Mouse (Mus musculus): ENCODE measurements around the gene Rhox8.
"Not testable (repeated sequence)": the region's sequence is repeated elsewhere in the genome, so short reads cannot be mapped to it uniquely, and the experiment has no call there.

The Rhox8 gene

DNA sequence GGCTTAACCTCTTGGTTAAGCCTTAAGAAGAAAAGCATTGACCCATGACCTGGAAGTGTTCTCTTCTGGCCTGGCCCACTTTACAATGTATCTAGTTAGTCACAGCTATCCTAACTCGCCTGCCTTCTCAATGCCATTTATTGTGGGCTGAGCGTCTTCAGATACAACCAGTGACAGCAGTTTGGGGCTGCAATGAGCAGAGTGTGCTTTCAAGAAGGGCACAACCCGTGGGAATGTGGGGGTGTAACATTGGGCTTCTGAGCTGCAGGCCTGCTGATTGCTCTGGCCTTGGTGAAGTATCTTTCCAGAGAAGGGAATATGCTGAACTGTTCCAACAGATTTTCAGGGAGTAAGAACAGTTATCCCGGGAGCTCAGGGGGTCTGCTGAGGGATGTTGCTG lies at the start of gene Rhox8:
Rhox8 (minus strand) TSS at position 101 of the 400 bp plus-strand sequence.
- no peak for DNase-seq (ENCODE audit: low read depth, low spot score)

GRCm38 (mm10) chrX:37916311-37916710 lies 37.6 kb upstream of the Rhox8 start:
- no peak for DNase-seq (ENCODE audit: low read depth, low spot score)

DNA sequence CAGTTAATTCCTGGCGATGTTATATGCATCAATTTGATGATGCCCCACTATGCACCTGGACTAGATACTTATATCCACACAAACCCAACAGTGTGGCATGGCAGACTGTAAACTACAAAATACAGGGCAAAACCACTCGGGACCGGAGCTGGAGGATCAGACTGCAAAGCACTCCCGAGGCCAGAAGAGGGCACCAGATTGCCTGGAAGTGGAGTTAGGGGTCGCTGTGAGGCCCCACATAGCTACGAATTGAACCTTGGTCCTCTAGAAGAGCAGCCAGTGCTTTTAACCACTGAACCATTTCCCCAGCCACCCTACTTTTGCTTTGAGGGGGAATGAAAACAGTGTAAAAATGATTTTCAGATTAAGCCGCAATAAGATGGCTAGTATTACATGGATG lies 29.8 kb upstream of the Rhox8 start:
- no peak for DNase-seq (ENCODE audit: low read depth, low spot score)

GRCm38 (mm10) chrX:37903727-37904126 lies 25.0 kb upstream of the Rhox8 start:
- DNase-seq (ENCODE audit: low read depth, low spot score): no peak

DNA sequence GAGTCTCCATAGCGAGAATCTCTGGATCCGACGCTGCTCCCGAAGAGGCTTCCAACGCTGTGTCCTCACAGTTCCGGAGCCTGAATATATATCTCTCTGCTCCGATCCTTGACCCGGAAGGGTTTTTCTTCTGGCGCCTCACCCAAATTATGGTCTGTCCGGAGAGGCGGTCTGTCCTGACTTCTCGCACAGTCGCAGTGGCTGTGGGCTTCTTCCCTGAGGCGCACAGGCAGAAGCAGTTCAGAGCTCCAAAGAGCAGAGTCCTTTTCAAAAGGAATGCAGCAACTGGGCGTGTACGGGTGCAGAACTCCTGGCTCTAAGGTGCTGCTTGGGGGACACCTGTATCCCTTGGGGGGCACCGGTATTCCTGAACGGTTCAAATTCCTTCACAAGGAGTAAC lies 22.9 kb upstream of the Rhox8 start, which contains the start of gene Rhox9:
Rhox9 (minus strand) TSS at position 101 of the 400 bp plus-strand sequence.
- DNase-seq (ENCODE audit: low read depth, low spot score): not testable (repeated sequence)

DNA sequence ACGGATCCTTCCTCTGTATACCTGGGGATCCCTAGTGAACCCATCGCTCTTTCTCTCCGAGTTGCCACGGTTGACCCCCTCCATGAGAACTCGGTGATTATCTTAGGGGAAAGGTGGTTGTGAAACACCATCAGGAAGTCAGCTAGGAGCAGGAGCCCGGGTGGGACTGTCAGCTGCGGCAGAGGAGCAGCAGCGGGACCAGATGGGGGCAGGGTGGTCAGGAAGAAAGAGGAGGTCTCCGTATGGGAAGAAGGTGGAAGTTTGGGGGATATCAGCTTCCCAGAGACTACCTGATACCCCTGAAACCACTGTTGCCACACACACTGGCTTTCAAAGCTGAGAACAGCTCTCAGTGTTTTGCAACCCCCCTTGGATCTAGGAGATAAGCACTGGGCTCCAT lies 18.4 kb upstream of the Rhox8 start, which contains the start of gene Rhox7b:
Rhox7b (minus strand) TSS at position 101 of the 400 bp plus-strand sequence.
- DNase-seq (ENCODE audit: low read depth, low spot score): not testable (repeated sequence)

DNA sequence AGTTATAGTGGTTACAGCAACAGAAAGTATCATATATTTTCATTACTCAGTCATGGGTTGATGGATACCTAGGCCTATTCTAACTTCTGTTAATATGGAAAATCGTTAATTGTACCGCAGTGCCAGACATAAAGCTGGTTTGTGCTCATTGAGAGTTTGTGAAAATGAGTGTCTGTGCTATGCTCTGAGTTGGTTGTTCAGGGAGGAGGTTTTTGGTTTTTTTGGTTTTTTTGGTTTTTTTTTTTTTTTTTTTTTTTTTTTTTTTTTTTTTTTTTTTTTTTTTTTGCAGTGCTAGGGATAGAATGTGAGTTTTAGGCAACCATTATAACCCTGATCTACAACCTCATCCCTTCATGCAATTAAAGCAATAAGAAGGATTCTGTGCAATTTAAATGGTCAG lies 7.1 kb downstream of the Rhox8 start:
- no peak for DNase-seq (ENCODE audit: low read depth, low spot score)

- not testable (repeated sequence) for DNase-seq (ENCODE audit: low read depth, low spot score)
Measured at GRCm38 (mm10) chrX:37831386-37831785, 47.4 kb downstream of the Rhox8 start, which contains the start of gene Rhox7a. Rhox7a (plus strand) TSS chrX:37831686.

GRCm38 (mm10) chrX:37826610-37827009 lies 52.1 kb downstream of the Rhox8 start, which contains the start of gene Rhox6:
Rhox6 (plus strand) TSS chrX:37826910.
- DNase-seq (ENCODE audit: low read depth, low spot score): not testable (repeated sequence)

Measured in CD4-positive, CD25-positive, alpha-beta regulatory T cell, adult 2 months (primary cell).